Mouse (Mus musculus) hindbrain, embryonic 14.5 days (tissue): ENCODE data around the gene Lamb2. TPM values are rescaled to one million over a fixed set of nuclear protein-coding genes. Genes with fewer than 3 reads are reported as not detected.
A peak's percentile ranks its signal among the peaks of the same experiment; 100 is the strongest.

ENCODE experiments used
- ATAC-seq: fragments of 200-750 bp; cut with Nextera tagmentation; 2 replicates; pipeline ENCODE4 v1.8.0; 2017; ENCODE audit warnings: moderate number of reproducible peaks, mild to moderate bottlenecking, moderate TSS enrichment, moderate library complexity; ENCODE audit not compliant: low FRiP score
- DNase-seq: peaks from one replicate; pipeline ENCODE4 v3.0.0-alpha.2; 2015; ENCODE audit warnings: low spot score
- H3K27ac ChIP-seq: fragments of 300-500 bp; sonication (generic); 2 replicates; pipeline ENCODE4 v1.5.1; 2014; ENCODE audit warnings: mild to moderate bottlenecking, moderate library complexity
- H3K27me3 ChIP-seq: fragments of 300-500 bp; sonication (generic); 2 replicates; pipeline ENCODE4 v1.6.1; 2014; ENCODE audit warnings: mild to moderate bottlenecking, low read length, mixed read lengths; ENCODE audit not compliant: control insufficient read depth, insufficient read depth
- H3K36me3 ChIP-seq: fragments of 300-500 bp; sonication (generic); replicated peaks from 2 replicates; pipeline ENCODE4 v1.6.1; 2014; ENCODE audit not compliant: control insufficient read depth, insufficient read depth
- H3K4me1 ChIP-seq: fragments of 300-500 bp; sonication (generic); replicated peaks from 2 replicates; pipeline ENCODE4 v1.6.1; 2014; ENCODE audit warnings: antibody characterized with exemption, low read length, mixed read lengths; ENCODE audit not compliant: control insufficient read depth, insufficient read depth
- H3K4me2 ChIP-seq: fragments of 300-500 bp; sonication (generic); replicated peaks from 2 replicates; pipeline ENCODE4 v1.6.1; 2014; ENCODE audit warnings: mild to moderate bottlenecking, moderate library complexity
- H3K4me3 ChIP-seq: fragments of 300-500 bp; sonication (generic); replicated peaks from 2 replicates; pipeline ENCODE4 v1.5.1; 2014; ENCODE audit warnings: mild to moderate bottlenecking, low read length
- H3K9ac ChIP-seq: fragments of 300-500 bp; sonication (generic); 2 replicates; pipeline ENCODE4 v1.6.1; 2014
- H3K9me3 ChIP-seq: fragments of 300-500 bp; sonication (generic); 2 replicates; pipeline ENCODE4 v1.6.1; 2016; ENCODE audit warnings: low read length; ENCODE audit not compliant: control insufficient read depth
- WGBS: fragments of 180-500 bp; shearing (Covaris S2); extraction: QIAGEN DNeasy Blood & Tissue Kit; methylation state at CpG from one replicate; pipeline ENCODE4 v1.1.7; 2014; 5-methylcytosine and 5-hydroxymethylcytosine counted together
- polyA plus RNA-seq: library from polyadenylated mRNA; unstranded; fragments of >200 nt; fragmentation: Nextera tagmentation; extraction: Ambion mirVana; gene quantifications from 2 replicates; pipeline ENCODE4 v1.2.1, GENCODE M21; 2014

Gene Lamb2
- polyA plus RNA-seq, 1 experiment from 2014 or later = 19.4 TPM

DNA sequence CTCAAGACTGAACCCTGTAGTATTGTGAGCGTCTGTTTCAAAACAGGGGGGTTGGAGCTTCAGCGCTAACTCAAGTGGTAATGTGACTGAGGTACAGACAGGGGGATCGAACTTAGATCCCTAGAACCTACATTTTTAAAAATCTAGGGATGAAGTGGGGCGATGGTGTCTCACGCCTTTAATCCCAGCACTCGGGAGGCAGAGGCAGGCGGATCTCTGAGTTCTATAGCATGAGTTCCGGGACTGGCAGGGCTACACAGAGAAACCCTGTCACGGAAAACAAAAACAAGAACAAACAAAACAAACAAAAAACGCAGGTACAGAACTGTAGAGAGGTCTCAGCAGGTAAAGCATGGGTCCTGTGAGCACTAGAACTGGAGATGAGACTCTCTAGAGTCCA is 22.6 kb upstream of the Lamb2 start:
- 86% methylated on average over 10 of the region's 10 CpGs for WGBS
- Histone ChIP-seq H3K4me3 (no peak overlapping the region), H3K27ac (no peak overlapping the region), H3K9ac (no peak overlapping the region), H3K36me3 (no peaks in the 10 kb centered on the region), H3K4me1 (peaks cover 23% of the 10 kb centered on the region), H3K4me2 (no peak overlapping the region), H3K9me3 (no peaks in the 10 kb centered on the region), H3K27me3 (no peaks in the 10 kb centered on the region)
- DNase-seq = no peak
- ATAC-seq = no peak

DNA sequence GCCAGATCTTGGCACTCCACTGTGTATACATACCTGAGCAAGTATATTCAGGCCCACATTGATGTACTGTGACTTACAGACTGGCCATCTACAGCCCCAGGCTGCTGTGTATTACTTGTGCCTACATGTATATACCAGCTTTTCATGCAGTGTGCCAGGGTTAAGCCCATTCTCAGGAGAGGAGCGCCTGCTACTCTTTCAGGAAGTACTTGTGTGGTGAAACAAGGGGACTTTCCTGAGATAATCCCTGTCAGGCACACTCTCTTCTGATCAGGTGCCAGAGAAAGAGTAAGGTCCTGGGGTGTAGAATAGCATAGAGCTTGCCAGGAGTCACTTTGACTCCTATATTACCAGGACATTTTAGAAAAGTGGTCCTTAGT is 19.6 kb upstream of the Lamb2 start:
- H3K27ac ChIP-seq = peak overlapping the region; percentile 90
- peak overlapping the region; percentile 94 for H3K4me3 ChIP-seq
- no peaks in the 10 kb centered on the region for H3K9me3 ChIP-seq
- DNase-seq (no peak), ATAC-seq (no peak)
- peak overlapping the region; percentile 96 for H3K4me2 ChIP-seq
- H3K36me3 ChIP-seq = peaks cover 21% of the 10 kb centered on the region
- H3K27me3 ChIP-seq = no peaks in the 10 kb centered on the region
- WGBS = 100% methylated on average over 1 of the region's 1 CpGs
- no peak overlapping the region for H3K9ac ChIP-seq
- H3K4me1 ChIP-seq = peaks cover 10% of the 10 kb centered on the region

DNA sequence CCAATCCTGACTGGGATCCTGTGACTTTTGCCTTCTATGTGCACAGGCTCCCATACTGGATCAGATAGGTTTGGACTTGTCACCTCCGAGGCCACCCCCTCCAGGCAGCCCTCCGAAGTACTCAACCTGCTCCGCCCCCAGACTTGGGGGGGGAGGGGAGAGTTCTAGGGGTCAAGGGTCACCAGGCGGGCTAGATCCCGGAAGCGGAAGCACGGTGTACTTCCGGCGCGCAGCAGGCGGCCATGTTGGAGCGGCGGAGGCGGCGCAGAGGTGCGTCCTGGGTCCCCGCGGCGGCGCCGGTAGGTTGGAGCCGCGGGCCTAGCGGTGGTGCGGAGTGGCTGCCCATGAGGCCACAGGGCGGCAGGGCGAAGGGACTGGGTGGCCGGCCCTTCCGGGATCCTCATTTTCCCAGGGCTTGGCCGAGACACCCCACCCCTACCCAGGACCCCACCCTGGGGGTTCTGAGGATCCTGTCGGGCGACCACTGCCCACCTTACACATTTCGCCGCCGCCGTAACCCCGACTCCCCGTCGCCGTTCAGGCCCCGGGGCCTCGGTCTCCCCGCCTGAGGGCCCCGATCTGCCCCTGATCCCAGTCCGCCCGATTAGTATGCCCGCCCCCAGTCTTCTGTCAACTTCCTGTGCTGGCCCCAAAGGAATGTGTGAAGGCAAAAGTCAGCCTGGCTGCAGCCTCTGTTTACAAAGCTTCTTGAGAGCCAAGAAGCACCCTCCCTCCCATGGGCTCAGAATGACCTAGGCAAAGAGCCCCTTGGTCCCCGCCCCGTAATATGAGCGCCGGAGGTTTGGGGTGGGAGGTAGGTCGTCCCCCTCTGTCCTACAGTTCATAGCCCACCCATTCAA is 19.0 kb upstream of the Lamb2 start, which contains the start of gene Ccdc71:
TSS of gene Ccdc71 (plus strand) at position 209 of the 860 bp plus-strand sequence.
- peak within 1 kb of the TSS; percentile 90 for H3K27ac ChIP-seq
- peak; percentile 80 for ATAC-seq
- H3K4me2 ChIP-seq = peak within 1 kb of the TSS; percentile 96
- peak within 1 kb of the TSS; percentile 90 for H3K9ac ChIP-seq
- H3K27me3 ChIP-seq = no peaks in the 10 kb centered on the region
- H3K36me3 ChIP-seq = peaks cover 27% of the 10 kb centered on the region
- peaks cover 10% of the 10 kb centered on the region for H3K4me1 ChIP-seq
- no peaks in the 10 kb centered on the region for H3K9me3 ChIP-seq
- WGBS = under 1% methylated on average over 52 of the region's 52 CpGs
- H3K4me3 ChIP-seq = peak within 1 kb of the TSS; percentile 94
- DNase-seq = peak; percentile 88

DNA sequence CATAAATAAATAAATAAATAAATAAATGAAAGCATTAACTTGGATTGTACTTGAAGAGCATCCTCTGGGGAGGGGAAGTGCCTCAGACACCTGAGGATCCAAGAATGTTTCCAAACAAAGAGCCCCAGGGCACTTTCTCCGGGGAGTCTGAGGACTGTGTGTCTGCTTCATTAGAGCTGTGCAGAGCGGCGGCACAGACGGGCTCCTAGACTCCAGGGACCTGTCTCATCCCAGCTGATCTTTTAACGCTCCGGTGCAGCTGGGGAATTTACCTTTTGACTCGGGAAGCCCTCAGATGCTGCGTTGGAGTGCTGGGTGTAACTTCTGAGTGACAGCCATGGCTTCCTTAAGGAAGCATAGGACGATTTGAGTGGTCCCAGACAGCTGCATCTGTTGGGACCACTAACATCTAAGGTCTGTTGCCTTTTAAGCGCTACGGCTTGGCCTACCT is 18.3 kb upstream of the Lamb2 start, which contains the start of gene Klhdc8b:
TSS of gene Klhdc8b (minus strand) at position 401 of the 451 bp plus-strand sequence.
- peak within 1 kb of the TSS; percentile 96 for H3K4me2 ChIP-seq
- H3K4me3 ChIP-seq = peak within 1 kb of the TSS; percentile 94
- H3K36me3 ChIP-seq = peaks cover 34% of the 10 kb centered on the region
- H3K27ac ChIP-seq = peak within 1 kb of the TSS; percentile 90
- DNase-seq = no peak
- 25% methylated on average over 11 of the region's 11 CpGs for WGBS
- H3K9ac ChIP-seq = peak within 1 kb of the TSS; percentile 90
- ATAC-seq = no peak
- no peaks in the 10 kb centered on the region for H3K9me3 ChIP-seq
- no peaks in the 10 kb centered on the region for H3K27me3 ChIP-seq
- peaks cover 10% of the 10 kb centered on the region for H3K4me1 ChIP-seq

DNA sequence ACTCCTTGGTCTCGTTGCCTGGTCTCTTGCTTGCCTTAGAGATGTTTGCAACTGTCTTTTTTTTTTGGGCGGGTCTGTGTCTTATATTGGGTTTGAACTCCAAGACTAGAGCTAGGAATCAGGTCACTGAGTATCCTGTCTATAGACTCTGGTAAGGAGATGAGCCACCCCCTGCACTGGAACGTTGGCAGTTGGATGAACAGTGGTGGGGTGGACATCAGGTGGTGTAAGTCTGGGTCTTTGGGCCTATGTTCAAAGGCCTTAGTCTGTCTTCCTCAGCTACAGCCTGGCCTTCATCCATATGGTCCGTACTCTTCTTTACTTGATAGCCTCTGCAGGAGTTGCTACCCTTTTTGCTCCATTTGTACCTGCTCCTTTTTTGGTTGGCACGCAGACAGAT is 17.9 kb upstream of the Lamb2 start:
- H3K36me3 ChIP-seq = peaks cover 36% of the 10 kb centered on the region
- H3K4me2 ChIP-seq = peak overlapping the region; percentile 96
- 90% methylated on average over 5 of the region's 5 CpGs for WGBS
- H3K4me3 ChIP-seq = peak overlapping the region; percentile 94
- DNase-seq (no peak), ATAC-seq (no peak)
- H3K27ac ChIP-seq = no peak overlapping the region
- peak overlapping the region; percentile 90; the same call in 1 of the 2 replicates for H3K9ac ChIP-seq
- H3K27me3 ChIP-seq = no peaks in the 10 kb centered on the region
- H3K9me3 ChIP-seq = no peaks in the 10 kb centered on the region
- H3K4me1 ChIP-seq = peaks cover 10% of the 10 kb centered on the region

DNA sequence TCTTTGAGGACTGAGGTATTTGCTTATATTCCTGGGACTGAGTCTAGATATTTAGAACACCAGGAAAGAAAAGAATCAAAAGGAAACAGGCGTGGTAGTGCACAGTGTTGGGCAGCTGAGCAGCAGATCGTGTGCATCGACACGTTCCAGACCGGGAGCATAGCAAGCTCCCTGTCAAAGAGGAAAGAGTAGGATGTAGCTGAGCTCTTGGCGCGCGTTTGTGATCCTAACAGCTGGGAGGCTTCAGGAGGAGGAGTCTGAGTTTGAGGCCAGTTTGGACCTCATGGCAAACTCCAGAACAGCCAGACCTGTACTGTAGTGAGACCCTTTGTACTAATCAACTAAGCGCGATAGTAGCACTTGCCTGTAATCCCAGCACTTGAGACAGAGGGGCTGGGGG is 17.3 kb upstream of the Lamb2 start:
- 89% methylated on average over 10 of the region's 10 CpGs for WGBS
- DNase-seq (no peak), ATAC-seq (no peak)
- H3K27ac ChIP-seq = no peak overlapping the region
- H3K36me3 ChIP-seq = peaks cover 41% of the 10 kb centered on the region
- H3K9me3 ChIP-seq = no peaks in the 10 kb centered on the region
- H3K4me3 ChIP-seq = no peak overlapping the region
- H3K27me3 ChIP-seq = no peaks in the 10 kb centered on the region
- peak overlapping the region; percentile 96; the same call in 1 of the 2 replicates for H3K4me2 ChIP-seq
- no peak overlapping the region for H3K9ac ChIP-seq
- peaks cover 10% of the 10 kb centered on the region for H3K4me1 ChIP-seq

DNA sequence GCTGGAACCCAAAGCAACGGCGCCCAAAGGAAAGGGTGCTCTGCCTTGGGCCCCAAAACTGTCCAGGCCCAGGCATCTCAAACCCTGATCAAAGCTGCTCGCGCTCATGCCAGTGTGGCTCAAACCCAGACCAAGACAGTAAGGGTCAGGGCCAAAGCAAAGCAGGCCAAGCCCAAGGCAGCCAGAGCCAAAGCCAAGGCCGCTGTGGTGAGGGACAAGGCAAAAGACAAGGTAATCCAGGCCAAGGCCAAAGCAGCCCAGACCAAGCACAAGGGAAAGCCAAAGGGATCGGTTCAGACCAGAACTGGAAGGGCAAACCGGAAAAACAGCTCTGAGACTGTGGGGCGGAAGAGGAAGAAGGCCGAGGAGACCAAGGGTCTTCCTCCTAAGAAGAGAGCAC is 15.8 kb upstream of the Lamb2 start:
- WGBS = 98% methylated on average over 9 of the region's 9 CpGs

DNA sequence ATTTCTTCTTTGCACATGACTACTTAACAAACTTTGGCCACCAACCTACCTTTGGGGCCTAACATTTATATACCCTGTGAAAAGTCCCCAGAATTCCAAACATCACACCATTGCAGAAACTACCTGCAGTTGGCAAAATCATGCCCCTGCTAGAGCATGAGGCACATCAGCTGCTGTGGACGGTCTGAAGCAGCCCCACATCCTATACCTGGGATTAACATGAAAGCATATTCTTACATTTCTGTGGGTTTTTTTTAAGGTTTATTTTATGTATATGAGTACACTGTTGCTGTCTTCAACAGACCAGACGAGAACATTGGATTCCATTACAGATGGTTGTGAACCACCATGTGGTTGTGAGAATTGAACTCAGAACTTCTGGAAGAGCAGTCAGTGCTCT is 13.3 kb upstream of the Lamb2 start:
- Histone ChIP-seq H3K27ac (no peak overlapping the region), H3K9me3 (no peaks in the 10 kb centered on the region), H3K9ac (no peak overlapping the region), H3K36me3 (peaks cover 42% of the 10 kb centered on the region), H3K27me3 (no peaks in the 10 kb centered on the region), H3K4me1 (peaks cover 7% of the 10 kb centered on the region), H3K4me3 (no peak overlapping the region), H3K4me2 (no peak overlapping the region)
- ATAC-seq (no peak), DNase-seq (no peak)
- 95% methylated on average over 2 of the region's 2 CpGs for WGBS

More for the DNA sequence above, 15.8 kb upstream of the Lamb2 start:
- DNase-seq (no peak), ATAC-seq (no peak)
- Histone ChIP-seq H3K27ac (no peak overlapping the region), H3K4me3 (no peak overlapping the region), H3K27me3 (no peaks in the 10 kb centered on the region), H3K9ac (no peak overlapping the region), H3K36me3 (peaks cover 42% of the 10 kb centered on the region), H3K4me1 (peaks cover 10% of the 10 kb centered on the region), H3K4me2 (no peak overlapping the region), H3K9me3 (no peaks in the 10 kb centered on the region)

DNA sequence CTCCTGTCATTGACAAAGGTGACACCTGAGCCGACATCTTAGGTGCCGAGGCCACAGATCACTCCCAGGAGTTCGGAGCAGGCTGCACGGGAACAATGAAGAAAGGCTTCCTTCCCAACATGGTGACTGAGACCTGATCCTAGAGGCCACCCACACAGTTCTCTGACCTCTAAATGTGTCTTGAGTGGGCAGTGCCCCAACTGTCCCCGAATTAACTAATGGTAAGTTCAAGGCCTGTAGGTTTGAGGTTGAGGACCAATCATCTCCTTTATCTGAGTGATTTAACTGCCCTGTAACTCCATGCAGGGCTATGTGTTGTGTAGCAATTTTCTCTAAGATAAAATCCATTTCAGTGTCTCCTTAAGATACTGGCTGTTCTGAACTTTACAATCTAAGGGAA is 10.1 kb upstream of the Lamb2 start:
- Histone ChIP-seq H3K36me3 (peaks cover 26% of the 10 kb centered on the region), H3K9ac (no peak overlapping the region), H3K4me3 (no peak overlapping the region), H3K9me3 (no peaks in the 10 kb centered on the region), H3K27me3 (no peaks in the 10 kb centered on the region), H3K27ac (no peak overlapping the region), H3K4me1 (no peaks in the 10 kb centered on the region), H3K4me2 (no peak overlapping the region)
- ATAC-seq = no peak
- no peak for DNase-seq
- WGBS = 81% methylated on average over 5 of the region's 5 CpGs
